Mouse (Mus musculus) intestine, embryonic 16.5 days (tissue): ENCODE data around the gene Trpm8. TPM values are rescaled to one million over a fixed set of nuclear protein-coding genes. Genes with fewer than 3 reads are reported as not detected.
A peak's percentile ranks its signal among the peaks of the same experiment; 100 is the strongest.

ENCODE experiments used
- ATAC-seq: fragments of 200-750 bp; cut with Nextera tagmentation; 2 replicates; pipeline ENCODE4 v1.8.0; 2017; ENCODE audit warnings: moderate TSS enrichment, moderate library complexity
- H3K27ac ChIP-seq: fragments of 300-500 bp; sonication (generic); 2 replicates; pipeline ENCODE4 v1.5.1; 2014; ENCODE audit warnings: mild to moderate bottlenecking, low read length
- H3K27me3 ChIP-seq: fragments of 300-500 bp; sonication (generic); replicated peaks from 2 replicates; pipeline ENCODE4 v1.6.1; 2014; ENCODE audit warnings: low read length, control low read depth, mixed read lengths; ENCODE audit not compliant: control insufficient read depth, insufficient read depth
- H3K36me3 ChIP-seq: fragments of 300-500 bp; sonication (generic); 2 replicates; pipeline ENCODE4 v1.6.1; 2014; ENCODE audit warnings: low read length, control low read depth; ENCODE audit not compliant: control insufficient read depth, insufficient read depth
- H3K4me1 ChIP-seq: fragments of 300-500 bp; sonication (generic); 2 replicates; pipeline ENCODE4 v1.6.1; 2014; ENCODE audit warnings: low read length, control low read depth, mixed read lengths; ENCODE audit not compliant: control insufficient read depth, insufficient read depth
- H3K4me2 ChIP-seq: fragments of 300-500 bp; sonication (generic); 2 replicates; pipeline ENCODE4 v1.6.1; 2014; ENCODE audit warnings: low read depth, low read length, control low read depth
- H3K4me3 ChIP-seq: fragments of 300-500 bp; sonication (generic); 2 replicates; pipeline ENCODE4 v1.5.1; 2014; ENCODE audit warnings: mild to moderate bottlenecking, low read length
- H3K9ac ChIP-seq: fragments of 300-500 bp; sonication (generic); 2 replicates; pipeline ENCODE4 v1.6.1; 2014; ENCODE audit warnings: low read depth, low read length
- H3K9me3 ChIP-seq: fragments of 300-500 bp; sonication (generic); 2 replicates; pipeline ENCODE4 v1.6.1; 2016; ENCODE audit warnings: low read length, control low read depth; ENCODE audit not compliant: control insufficient read depth
- WGBS: fragments of 180-500 bp; shearing (Covaris S2); extraction: QIAGEN DNeasy Blood & Tissue Kit; methylation state at CpG from one replicate; pipeline ENCODE4 v1.1.7; 2014; 5-methylcytosine and 5-hydroxymethylcytosine counted together
- polyA plus RNA-seq: library from polyadenylated mRNA; unstranded; fragments of >200 nt; fragmentation: Nextera tagmentation; extraction: Ambion mirVana; gene quantifications from 2 replicates; pipeline ENCODE4 v1.2.1, GENCODE M21; 2015

Gene Trpm8
- polyA plus RNA-seq, 1 experiment from 2014 or later, result not detected

DNA sequence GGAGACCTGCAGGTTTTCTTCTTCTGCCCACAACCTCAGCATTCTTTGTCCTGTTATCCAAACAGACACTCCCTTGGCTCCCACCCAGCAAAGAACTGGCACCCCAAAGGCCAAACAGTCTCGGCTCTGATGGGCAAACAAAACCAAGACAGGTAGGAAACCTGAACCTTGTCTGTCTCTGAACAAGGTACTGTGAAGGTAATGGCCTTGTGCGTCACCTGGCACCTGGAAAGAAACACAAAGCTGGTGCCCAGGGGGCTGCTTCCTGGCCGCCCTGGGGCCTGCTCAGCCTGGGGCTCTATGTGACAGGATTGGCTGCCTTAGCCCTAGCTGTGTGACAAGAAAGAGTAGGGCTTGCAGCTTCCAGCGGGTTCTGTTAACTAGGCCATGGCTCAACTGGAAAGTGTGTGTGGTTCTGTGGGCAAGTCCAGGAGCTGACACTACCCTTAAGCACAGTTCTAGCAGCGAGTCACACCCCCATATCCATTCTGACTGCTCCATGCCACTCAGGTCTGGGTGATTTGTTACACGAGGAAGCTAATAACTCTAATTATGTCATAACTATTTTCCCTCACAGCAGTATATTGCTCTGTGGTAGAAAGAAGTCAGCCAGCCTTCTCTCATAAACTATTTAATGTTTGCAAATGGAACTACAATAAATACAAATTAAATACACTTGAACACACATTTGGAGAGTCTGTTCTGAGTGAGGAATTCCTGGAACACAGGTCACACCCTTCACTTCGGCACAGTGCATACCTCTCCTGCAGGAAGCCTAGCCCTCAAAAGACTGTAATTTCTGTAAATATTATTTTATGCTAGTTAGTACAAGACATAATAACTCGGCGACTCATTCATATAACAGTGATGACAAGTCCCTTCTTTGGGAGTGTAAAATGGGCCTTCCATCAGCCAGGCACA, 160.0 kb downstream of the Trpm8 start:
- no peaks in the 10 kb centered on the region for H3K9me3 ChIP-seq
- peaks cover 11% of the 10 kb centered on the region; the same call in 1 of the 2 replicates for H3K4me1 ChIP-seq
- no peaks in the 10 kb centered on the region for H3K27me3 ChIP-seq
- WGBS, result 63% methylated on average over 9 of the region's 9 CpGs
- H3K27ac ChIP-seq, result no peak overlapping the region
- H3K9ac ChIP-seq, result no peak overlapping the region
- H3K4me3 ChIP-seq, result no peak overlapping the region
- no peaks in the 10 kb centered on the region for H3K36me3 ChIP-seq
- no peak overlapping the region for H3K4me2 ChIP-seq
- ATAC-seq, result peak; percentile 55; the same call in 1 of the 2 replicates

Other genes with a start within 250 kb of the Trpm8 start
- not detected in 2 replicates for gene Ugt1a10, start 222.3 kb upstream of the Trpm8 start, polyA plus RNA-seq
- 17.8 and 23.5 TPM in 2 replicates for gene Ugt1a9, start 206.9 kb upstream of the Trpm8 start, polyA plus RNA-seq
- gene Ugt1a8, start 189.8 kb upstream of the Trpm8 start, polyA plus RNA-seq, result not detected in 2 replicates
- gene Ugt1a7c, start 182.6 kb upstream of the Trpm8 start, polyA plus RNA-seq, result 82.7 and 89.2 TPM in 2 replicates
- 0.36 and 0.49 TPM in 2 replicates for gene Ugt1a6b, start 174.4 kb upstream of the Trpm8 start, polyA plus RNA-seq
- gene Ugt1a6a, start 142.9 kb upstream of the Trpm8 start, polyA plus RNA-seq, result 9.0 and 11.0 TPM in 2 replicates
- gene Ugt1a5, start 111.6 kb upstream of the Trpm8 start, polyA plus RNA-seq, result not detected in 2 replicates
- 0.37 TPM in 1 of 2 replicates, not detected in the other for gene Ugt1a2, start 77.1 kb upstream of the Trpm8 start, polyA plus RNA-seq
- 5.7 and 8.0 TPM in 2 replicates for gene Dnajb3, start 71.9 kb upstream of the Trpm8 start, polyA plus RNA-seq
- 55.9 and 79.1 TPM in 2 replicates for gene Ugt1a1, start 65.7 kb upstream of the Trpm8 start, polyA plus RNA-seq
- gene Mroh2a, start 50.7 kb upstream of the Trpm8 start, polyA plus RNA-seq, result 0.76 and 0.88 TPM in 2 replicates
- gene Hjurp, start within 50 bp of the Trpm8 start, polyA plus RNA-seq, result 135 and 141 TPM in 2 replicates
- gene Spp2, start 129.3 kb downstream of the Trpm8 start, polyA plus RNA-seq, result 18.2 and 19.7 TPM in 2 replicates
- gene Glrp1, start 232.4 kb downstream of the Trpm8 start, polyA plus RNA-seq, result not detected in 2 replicates